Comparison of ENCODE assay signal across 18 mouse cellular contexts in genomic region chr3:105668161-105668560, GRCm38 (mm10). TPM values are rescaled to one million over a fixed set of nuclear protein-coding genes. Genes with fewer than 3 reads are reported as not detected.
A peak's percentile ranks its signal among the peaks of the same experiment; 100 is the strongest.
DNase-seq lines count a peak whose midpoint lies in the region; ATAC-seq lines count a peak whose summit lies in the region.
"Had no signal": no experiment of that assay in that cellular context is flagged by ENCODE, and none has a peak within 500 bp of the region (broad histone marks: within the 10 kb centered on the region; RNA-seq: fewer than 3 reads in every experiment).

No protein-coding gene starts in this region.

- ATAC-seq in frontal cortex, adult (ENCODE audit: low TSS enrichment) = peak; percentile 86
- ATAC-seq: forebrain, postnatal 0 days; lung, postnatal 0 days had no signal

- DNase-seq in frontal cortex, postnatal 25 days (ENCODE audit: low spot score in 2 of 2) = no peak
- peak; percentile 44 to 49 for DNase-seq in left cerebral cortex, adult 18-20 months (ENCODE audit: low spot score in 2 of 2)
- DNase-seq in left cerebral cortex, adult 11 months (ENCODE audit: low spot score) = no peak
- DNase-seq in right cerebral cortex, postnatal 25 days = peak; percentile 22
- DNase-seq in right cerebral cortex, postnatal 4 days = no peak
- no peak for DNase-seq in urinary bladder, postnatal 10 days (ENCODE audit: low spot score)
- DNase-seq in lung, postnatal 25 days (ENCODE audit: low spot score) = no peak
- DNase-seq: adrenal gland, postnatal 14 days; cerebellum, adult 11-12 months; cerebellum, postnatal 36 days; forebrain, postnatal 0 days; gastrocnemius, postnatal 25 days; kidney, adult 11 months; spleen, adult 18-20 months; thymus, adult 2 months had no signal

RNA-seq across cellular contexts. Expression of gene Ddx20, which starts 19.2 kb away (rescaled TPM):
- total RNA-seq in left cerebral cortex, adult 18-20 months (2021) = 10 to 100 TPM; 12.6 to 14.4 TPM

RNA-seq across cellular contexts. Expression of gene Inka2, which starts 36.2 kb away (rescaled TPM):
- total RNA-seq in left cerebral cortex, adult 18-20 months (2021) = 100 to 1,000 TPM; 106 to 114 TPM
- total RNA-seq: megakaryocyte progenitor cell, adult 5-6 weeks had no signal

Comparison
In these comparisons a context has a peak if more than half of its experiments do, and no peak if none do; other contexts are left out.
1. DNase-seq: peak in left cerebral cortex, adult 18-20 months (2 of 2) and right cerebral cortex, postnatal 25 days (single experiment); none in frontal cortex, postnatal 25 days (0 of 2), left cerebral cortex, adult 11 months (single experiment), right cerebral cortex, postnatal 4 days (single experiment), urinary bladder, postnatal 10 days (single experiment) and lung, postnatal 25 days (single experiment).